Mouse (Mus musculus) testis, adult 2 months (tissue): ENCODE results near the gene Spata5. TPM values are rescaled to one million over a fixed set of nuclear protein-coding genes. Genes with fewer than 3 reads are reported as not detected.

Experiments used
- H3K27ac ChIP-seq: fragments of 200-500 bp; 2 replicates; pipeline ENCODE4 v1.5.1; 2012; ENCODE audit warnings: low read depth, low read length; ENCODE audit not compliant: control insufficient read depth, insufficient read depth
- H3K27me3 ChIP-seq: fragments of 200-500 bp; 2 replicates; pipeline ENCODE4 v1.6.1; 2012; ENCODE audit warnings: mild to moderate bottlenecking, low read length, moderate library complexity; ENCODE audit not compliant: control insufficient read depth, insufficient read depth
- H3K36me3 ChIP-seq: fragments of 200-500 bp; 2 replicates; pipeline ENCODE4 v1.6.1; 2012; ENCODE audit warnings: mild to moderate bottlenecking, low read length; ENCODE audit not compliant: control insufficient read depth, insufficient read depth
- H3K4me1 ChIP-seq: fragments of 200-500 bp; 2 replicates; pipeline ENCODE4 v1.6.1; 2012; ENCODE audit warnings: low read length; ENCODE audit not compliant: control insufficient read depth, insufficient read depth
- H3K4me3 ChIP-seq: fragments of 200-500 bp; 2 replicates; pipeline ENCODE4 v1.5.1; 2012; ENCODE audit warnings: low read depth, mild to moderate bottlenecking, low read length, moderate library complexity, mixed read lengths; ENCODE audit not compliant: control insufficient read depth
- CTCF ChIP-seq: fragments of 200-500 bp; IDR thresholded peaks from 2 replicates; pipeline ENCODE4 v1.5.1; 2012; ENCODE audit warnings: low read depth, mild to moderate bottlenecking, inconsistent platforms, low read length, moderate library complexity; ENCODE audit not compliant: control insufficient read depth, insufficient read depth, insufficient replicate concordance
- POLR2A ChIP-seq: fragments of 200-500 bp; IDR thresholded peaks from 2 replicates; pipeline ENCODE4 v1.6.1; 2012; ENCODE audit warnings: low read depth, mild to moderate bottlenecking, inconsistent platforms, low read length, moderate library complexity; ENCODE audit not compliant: control insufficient read depth
- polyA plus RNA-seq: library from polyadenylated mRNA; depleted of rRNA; stranded (reverse); fragments of >200 nt; gene quantifications from 2 replicates; pipeline ENCODE4 v1.2.3, GENCODE M21; 2012

The Spata5 gene
- polyA plus RNA-seq, 1 experiment = 16.3 TPM

GRCm38 (mm10) chr3:37602356-37602755, 182.7 kb downstream of the Spata5 start:
- no peak overlapping the region for H3K4me3 ChIP-seq
- no peaks in the 10 kb centered on the region for H3K36me3 ChIP-seq
- H3K27me3 ChIP-seq = no peaks in the 10 kb centered on the region
- H3K27ac ChIP-seq = no peak overlapping the region
- TF ChIP-seq POLR2A (no peak), CTCF (no peak)
- peaks cover 4% of the 10 kb centered on the region; the same call in 1 of the 2 replicates for H3K4me1 ChIP-seq

- Histone ChIP-seq H3K27ac (no peak overlapping the region), H3K4me1 (peaks cover 4% of the 10 kb centered on the region; the same call in 1 of the 2 replicates), H3K36me3 (no peaks in the 10 kb centered on the region), H3K4me3 (no peak overlapping the region; the same call in 1 of the 2 replicates), H3K27me3 (no peaks in the 10 kb centered on the region)
- TF ChIP-seq POLR2A (no peak), CTCF (no peak)
These were observed 183.2 kb downstream of the Spata5 start for GRCm38 (mm10) chr3:37602890-37603289.

- H3K27me3 ChIP-seq = no peaks in the 10 kb centered on the region
- no peak overlapping the region for H3K4me3 ChIP-seq
- peaks cover 4% of the 10 kb centered on the region; the same call in 1 of the 2 replicates for H3K4me1 ChIP-seq
- no peak for TF ChIP-seq POLR2A
- TF ChIP-seq CTCF = no peak
- no peak overlapping the region for H3K27ac ChIP-seq
- no peaks in the 10 kb centered on the region for H3K36me3 ChIP-seq
These were observed 183.8 kb downstream of the Spata5 start for GRCm38 (mm10) chr3:37603541-37603940.

- no peaks in the 10 kb centered on the region for H3K36me3 ChIP-seq
- no peaks in the 10 kb centered on the region; the same call in 1 of the 2 replicates for H3K4me1 ChIP-seq
- H3K27ac ChIP-seq = no peak overlapping the region
- no peak overlapping the region for H3K4me3 ChIP-seq
- H3K27me3 ChIP-seq = no peaks in the 10 kb centered on the region
- TF ChIP-seq POLR2A (no peak), CTCF (no peak)
These were observed 185.5 kb downstream of the Spata5 start for GRCm38 (mm10) chr3:37604976-37605875.

- Histone ChIP-seq H3K4me1 (no peaks in the 10 kb centered on the region; the same call in 1 of the 2 replicates), H3K4me3 (no peak overlapping the region), H3K27ac (no peak overlapping the region), H3K36me3 (no peaks in the 10 kb centered on the region), H3K27me3 (no peaks in the 10 kb centered on the region)
- no peak for TF ChIP-seq POLR2A
These were observed 186.2 kb downstream of the Spata5 start for GRCm38 (mm10) chr3:37605876-37606238.

- H3K36me3 ChIP-seq = no peaks in the 10 kb centered on the region
- no peak overlapping the region for H3K27ac ChIP-seq
- TF ChIP-seq CTCF = no peak
- no peak for TF ChIP-seq POLR2A
- H3K4me1 ChIP-seq = no peaks in the 10 kb centered on the region; the same call in none of the 2 replicates
- H3K27me3 ChIP-seq = no peaks in the 10 kb centered on the region
- H3K4me3 ChIP-seq = no peak overlapping the region
These were observed 189.2 kb downstream of the Spata5 start for GRCm38 (mm10) chr3:37608926-37609325.

GRCm38 (mm10) chr3:37610670-37611069, 191.0 kb downstream of the Spata5 start:
- Histone ChIP-seq H3K27ac (no peak overlapping the region), H3K4me1 (peaks cover 4% of the 10 kb centered on the region), H3K4me3 (no peak overlapping the region), H3K27me3 (no peaks in the 10 kb centered on the region), H3K36me3 (no peaks in the 10 kb centered on the region)
- TF ChIP-seq CTCF (no peak), POLR2A (no peak)

- no peak for TF ChIP-seq CTCF
- peak; percentile 77 for TF ChIP-seq POLR2A
- Histone ChIP-seq H3K27ac (peak overlapping the region; percentile 23; the same call in 1 of the 2 replicates), H3K4me3 (peak overlapping the region; percentile 89), H3K36me3 (no peaks in the 10 kb centered on the region), H3K27me3 (no peaks in the 10 kb centered on the region), H3K4me1 (peaks cover 4% of the 10 kb centered on the region)
These were observed 194.0 kb downstream of the Spata5 start for GRCm38 (mm10) chr3:37613722-37614121.
